In the genomic region with DNA sequence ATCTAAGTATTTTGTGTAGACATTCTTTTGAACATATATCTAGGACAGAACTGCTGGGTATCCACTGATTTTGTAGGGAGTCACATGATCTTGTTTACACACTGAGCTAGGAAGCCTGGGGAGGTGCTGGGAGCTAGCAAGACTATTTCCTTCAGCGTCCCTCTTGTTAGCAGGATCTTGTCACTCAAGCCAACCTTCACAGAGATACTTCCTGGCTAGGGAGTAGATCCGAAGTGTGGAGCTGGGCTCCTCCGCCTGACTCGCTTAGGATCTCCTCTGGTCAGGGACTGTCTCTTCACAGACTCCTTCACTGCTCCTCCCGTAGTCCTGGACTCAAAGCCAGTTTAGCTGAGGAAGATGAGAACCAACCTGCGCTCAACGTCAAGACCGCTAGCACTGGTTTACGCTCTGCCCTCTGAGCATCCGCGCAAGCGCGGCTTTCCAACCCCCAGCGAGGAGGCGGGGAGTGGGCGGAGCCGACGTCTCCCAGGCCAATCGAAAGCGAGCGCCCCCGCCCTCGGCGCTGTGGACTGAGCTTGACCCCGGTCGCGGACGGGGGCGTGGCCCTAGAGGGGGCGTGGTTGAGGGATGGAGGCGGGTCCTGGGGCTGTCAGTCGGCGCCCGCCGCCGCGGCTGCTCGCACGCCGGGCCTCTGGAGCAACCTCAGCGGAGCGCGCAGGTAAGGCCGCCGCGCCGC, we compare ENCODE assay signal across 8 mouse cellular contexts. TPM values are rescaled to one million over a fixed set of nuclear protein-coding genes. Genes with fewer than 3 reads are reported as not detected.
DNase-seq lines count a peak whose midpoint lies in the region; ATAC-seq lines count a peak whose summit lies in the region.

A gene (plus strand): TSS at position 601 of the 697 bp plus-strand sequence.

- DNase-seq in adrenal gland, adult 2 months = peak; percentile 100
- DNase-seq in embryo, embryonic 11 days = peak; percentile 99
- DNase-seq in gastrocnemius, postnatal 14 days = peak; percentile 100
- DNase-seq in induced T-regulatory cell, adult 2 months (ENCODE audit: low read depth) = peak; percentile 100
- peak; percentile 98 for DNase-seq in left cerebral cortex, adult 8-10 months (ENCODE audit: low spot score in 2 of 2)
- peak; percentile 100 for DNase-seq in right cerebral cortex, adult 18-20 months
- DNase-seq in urinary bladder, adult 2 months (ENCODE audit: low spot score) = peak; percentile 100

- peak; percentile 97 for ATAC-seq in megakaryocyte, adult 5-6 weeks (ENCODE audit: poor library complexity, severe bottlenecking)

- intact Hi-C loops in gastrocnemius, postnatal 14 days (cut with DNase I; ENCODE audit: low total_unique reads) = no loop called here

RNA-seq across cellular contexts. Expression of the gene that starts here (rescaled TPM):
- 10 to 100 TPM in 1 of 2 experiments, 1 to 10 TPM in 1; 8.3 to 12.9 TPM for total RNA-seq in adrenal gland, adult 2 months (2021)
- polyA plus RNA-seq in adrenal gland, adult 2 months (2012; rRNA removed) = 4.3 and 5.8 TPM in 2 replicates
- 1 to 10 TPM; 2.9 to 3.0 TPM for total RNA-seq in gastrocnemius, postnatal 14 days (2021)
- 10 to 100 TPM; 44.8 to 49.2 (median 47.6) TPM for total RNA-seq in left cerebral cortex, adult 8-10 months (2022)
- 16.6 and 16.9 TPM in 2 replicates for total RNA-seq in megakaryocyte, adult 5-6 weeks (2015)
- total RNA-seq in megakaryocyte, adult 5-6 weeks (2017) = 4.3 and 6.7 TPM in 2 replicates
- polyA plus RNA-seq in urinary bladder, adult 2 months (2012; rRNA removed) = 26.6 and 29.4 TPM in 2 replicates

Comparison
In these comparisons a context has a peak if more than half of its experiments do, and no peak if none do; other contexts are left out.
1. Peak in every context shown above with its lines: DNase-seq and ATAC-seq.